Mouse (Mus musculus): Measurements from ENCODE around the gene Smim24. TPM values are rescaled to one million over a fixed set of nuclear protein-coding genes. Genes with fewer than 3 reads are reported as not detected.

Gene Smim24
- polyA plus RNA-seq, 1 experiment: 51.1 TPM

DNA sequence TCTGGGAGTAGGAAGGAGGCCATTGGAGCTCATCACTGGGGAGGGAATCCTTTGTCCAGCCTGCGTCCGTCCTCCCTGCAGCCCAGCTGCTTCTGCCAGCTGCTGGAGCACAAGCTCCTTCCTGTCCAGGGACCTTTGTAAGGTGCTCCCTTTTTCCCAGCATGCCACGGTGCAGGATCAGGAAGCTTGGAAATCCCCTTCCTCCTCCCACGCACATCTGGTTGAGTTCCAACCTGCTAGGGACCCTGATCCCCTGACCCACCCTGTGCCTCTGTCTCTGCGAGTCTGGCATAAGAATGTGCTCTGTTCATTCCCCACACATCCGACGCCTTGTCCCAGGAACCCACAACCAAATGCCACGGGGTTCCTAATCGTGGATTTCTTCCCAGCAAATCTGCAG, 18.1 kb downstream of the Smim24 start:
- WGBS: 88% methylated on average over 9 of the region's 9 CpGs
- Histone ChIP-seq H3K27ac (ENCODE audit: control insufficient read depth, insufficient read depth, low read length) (no peak overlapping the region), H3K36me3 (ENCODE audit: control insufficient read depth, insufficient read depth, low read length) (no peaks in the 10 kb centered on the region), H3K4me1 (replicated peaks; ENCODE audit: control insufficient read depth, insufficient read depth, low read length) (peaks cover 12% of the 10 kb centered on the region), H3K27me3 (ENCODE audit: control insufficient read depth, insufficient read depth, low read length) (no peaks in the 10 kb centered on the region), H3K4me3 (ENCODE audit: control insufficient read depth, insufficient read depth, low read length) (no peak overlapping the region)
- no peak for DNase-seq
- no peak for TF ChIP-seq POLR2A (IDR thresholded peaks at IDR 0.05; ENCODE audit: control insufficient read depth, extremely low read depth, insufficient read depth, low read length, poor library complexity)
- TF ChIP-seq CTCF (IDR thresholded peaks at IDR 0.05; ENCODE audit: borderline replicate concordance, control insufficient read depth, extremely low read depth, insufficient read depth, low read length, poor library complexity): no peak

- Histone ChIP-seq H3K27me3 (ENCODE audit: control insufficient read depth, insufficient read depth, low read length) (no peaks in the 10 kb centered on the region), H3K36me3 (ENCODE audit: control insufficient read depth, insufficient read depth, low read length) (no peaks in the 10 kb centered on the region), H3K4me1 (replicated peaks; ENCODE audit: control insufficient read depth, insufficient read depth, low read length) (peaks cover 12% of the 10 kb centered on the region), H3K27ac (ENCODE audit: control insufficient read depth, insufficient read depth, low read length) (no peak overlapping the region), H3K4me3 (ENCODE audit: control insufficient read depth, insufficient read depth, low read length) (no peak overlapping the region)
- DNase-seq: no peak
- 86% methylated on average over 18 of the region's 18 CpGs for WGBS
- TF ChIP-seq POLR2A (IDR thresholded peaks at IDR 0.05; ENCODE audit: control insufficient read depth, extremely low read depth, insufficient read depth, low read length, poor library complexity): no peak
- no peak for TF ChIP-seq CTCF (IDR thresholded peaks at IDR 0.05; ENCODE audit: borderline replicate concordance, control insufficient read depth, extremely low read depth, insufficient read depth, low read length, poor library complexity)
Measured at GRCm38 (mm10) chr10:81411471-81412400, 18.9 kb downstream of the Smim24 start.

DNA sequence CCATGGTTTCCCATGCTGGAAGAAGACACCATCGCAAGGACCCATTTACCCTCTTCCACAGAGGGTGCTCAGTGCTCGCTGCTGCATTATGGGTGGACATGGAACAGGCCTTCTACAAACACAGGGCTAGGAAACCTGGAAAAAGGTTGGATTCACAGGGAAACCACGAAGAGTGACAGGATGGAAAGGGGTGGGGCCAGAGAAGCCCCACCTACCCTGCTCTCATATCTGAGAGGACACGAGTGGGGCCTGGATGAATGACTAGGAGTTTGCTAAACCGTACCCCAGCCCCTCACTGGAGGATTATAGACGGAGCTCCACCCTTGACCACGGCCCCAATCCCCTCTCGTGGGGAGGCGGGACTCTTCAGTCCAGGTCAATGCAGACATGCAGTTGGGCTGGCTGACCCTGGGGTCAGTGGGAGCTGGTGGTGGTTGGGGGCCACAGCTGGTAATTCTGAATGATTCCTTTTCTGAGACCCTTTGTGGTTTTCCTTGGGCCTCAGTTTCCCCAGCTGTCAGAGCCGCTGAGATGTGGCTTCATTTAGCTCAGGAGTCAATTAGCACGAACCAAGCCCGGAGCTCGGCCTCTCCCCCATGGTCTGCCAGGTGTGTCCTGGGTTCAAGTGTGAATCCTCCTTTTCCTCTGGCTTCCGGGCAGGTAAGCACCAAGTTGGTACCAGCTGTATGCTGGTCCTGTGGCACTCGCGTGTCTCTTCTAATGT, 19.9 kb downstream of the Smim24 start:
- no peak for DNase-seq
- WGBS: 92% methylated on average over 16 of the region's 16 CpGs
- H3K27ac ChIP-seq (ENCODE audit: control insufficient read depth, insufficient read depth, low read length): no peak overlapping the region
- peaks cover 12% of the 10 kb centered on the region for H3K4me1 ChIP-seq (replicated peaks; ENCODE audit: control insufficient read depth, insufficient read depth, low read length)
- no peaks in the 10 kb centered on the region for H3K27me3 ChIP-seq (ENCODE audit: control insufficient read depth, insufficient read depth, low read length)
- no peaks in the 10 kb centered on the region for H3K36me3 ChIP-seq (ENCODE audit: control insufficient read depth, insufficient read depth, low read length)
- TF ChIP-seq CTCF (IDR thresholded peaks at IDR 0.05; ENCODE audit: borderline replicate concordance, control insufficient read depth, extremely low read depth, insufficient read depth, low read length, poor library complexity) (no peak), POLR2A (IDR thresholded peaks at IDR 0.05; ENCODE audit: control insufficient read depth, extremely low read depth, insufficient read depth, low read length, poor library complexity) (no peak)
- H3K4me3 ChIP-seq (ENCODE audit: control insufficient read depth, insufficient read depth, low read length): no peak overlapping the region

DNA sequence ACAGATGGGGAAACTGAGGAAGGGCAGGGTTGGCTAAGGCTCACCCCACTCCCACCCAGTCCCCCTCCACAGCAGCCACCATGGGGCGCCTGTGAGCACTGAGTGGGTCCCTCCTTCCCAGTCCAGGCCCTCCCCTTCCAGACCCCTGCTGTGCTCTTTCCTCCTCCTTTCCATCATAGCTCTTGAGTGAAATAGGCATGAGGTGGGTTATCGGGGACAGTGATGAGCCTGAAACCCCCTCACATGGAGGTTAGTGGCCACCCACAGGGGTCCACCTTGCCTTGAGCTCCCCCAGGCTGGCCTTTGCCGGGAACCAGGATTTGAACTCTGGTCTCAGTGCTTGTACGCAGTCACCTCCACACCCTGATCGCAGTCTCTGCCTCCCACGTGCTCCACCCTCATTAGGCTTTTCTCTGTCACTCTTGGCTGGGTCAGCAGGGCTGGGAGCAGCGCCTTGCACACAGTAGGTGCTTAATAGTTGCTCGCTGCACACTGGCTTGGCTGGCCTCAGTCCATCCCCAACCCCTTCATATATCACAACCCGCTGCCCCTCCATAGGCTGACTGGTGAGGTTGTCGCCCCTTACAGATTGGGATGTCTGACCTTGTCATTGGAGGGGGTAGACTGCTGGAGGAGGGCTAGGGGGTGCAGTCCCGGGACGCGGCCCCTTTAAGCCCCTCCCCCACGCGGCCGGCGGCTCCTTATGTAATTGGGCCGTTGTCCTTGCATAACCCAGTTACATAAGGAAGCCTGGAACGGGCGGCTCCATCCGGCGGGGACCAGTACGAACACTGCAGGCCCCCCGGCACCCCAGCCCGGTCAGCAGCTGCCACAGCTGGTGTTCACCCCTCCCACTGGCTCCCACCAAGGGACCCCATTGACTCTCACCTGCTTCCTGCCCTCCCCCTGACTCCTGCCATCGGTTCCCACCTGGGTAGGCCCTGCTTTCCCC, 20.7 kb downstream of the Smim24 start:
- no peak overlapping the region; the same call in 1 of the 2 replicates for H3K4me3 ChIP-seq (ENCODE audit: control insufficient read depth, insufficient read depth, low read length)
- peaks cover 12% of the 10 kb centered on the region for H3K4me1 ChIP-seq (replicated peaks; ENCODE audit: control insufficient read depth, insufficient read depth, low read length)
- WGBS: 49% methylated on average over 26 of the region's 26 CpGs
- H3K27ac ChIP-seq (ENCODE audit: control insufficient read depth, insufficient read depth, low read length): peak overlapping the region; percentile 57; the same call in 1 of the 2 replicates
- H3K36me3 ChIP-seq (ENCODE audit: control insufficient read depth, insufficient read depth, low read length): no peaks in the 10 kb centered on the region
- no peak for DNase-seq
- no peaks in the 10 kb centered on the region for H3K27me3 ChIP-seq (ENCODE audit: control insufficient read depth, insufficient read depth, low read length)
- no peak for TF ChIP-seq CTCF (IDR thresholded peaks at IDR 0.05; ENCODE audit: borderline replicate concordance, control insufficient read depth, extremely low read depth, insufficient read depth, low read length, poor library complexity)

GRCm38 (mm10) chr10:81414682-81415081, 21.8 kb downstream of the Smim24 start:
- TF ChIP-seq POLR2A (IDR thresholded peaks at IDR 0.05; ENCODE audit: control insufficient read depth, extremely low read depth, insufficient read depth, low read length, poor library complexity) (no peak), CTCF (IDR thresholded peaks at IDR 0.05; ENCODE audit: borderline replicate concordance, control insufficient read depth, extremely low read depth, insufficient read depth, low read length, poor library complexity) (no peak)
- Histone ChIP-seq H3K36me3 (ENCODE audit: control insufficient read depth, insufficient read depth, low read length) (no peaks in the 10 kb centered on the region), H3K27ac (ENCODE audit: control insufficient read depth, insufficient read depth, low read length) (peak overlapping the region; percentile 19), H3K4me3 (ENCODE audit: control insufficient read depth, insufficient read depth, low read length) (no peak overlapping the region), H3K27me3 (ENCODE audit: control insufficient read depth, insufficient read depth, low read length) (no peaks in the 10 kb centered on the region), H3K4me1 (replicated peaks; ENCODE audit: control insufficient read depth, insufficient read depth, low read length) (peaks cover 8% of the 10 kb centered on the region)
- DNase-seq: no peak

DNA sequence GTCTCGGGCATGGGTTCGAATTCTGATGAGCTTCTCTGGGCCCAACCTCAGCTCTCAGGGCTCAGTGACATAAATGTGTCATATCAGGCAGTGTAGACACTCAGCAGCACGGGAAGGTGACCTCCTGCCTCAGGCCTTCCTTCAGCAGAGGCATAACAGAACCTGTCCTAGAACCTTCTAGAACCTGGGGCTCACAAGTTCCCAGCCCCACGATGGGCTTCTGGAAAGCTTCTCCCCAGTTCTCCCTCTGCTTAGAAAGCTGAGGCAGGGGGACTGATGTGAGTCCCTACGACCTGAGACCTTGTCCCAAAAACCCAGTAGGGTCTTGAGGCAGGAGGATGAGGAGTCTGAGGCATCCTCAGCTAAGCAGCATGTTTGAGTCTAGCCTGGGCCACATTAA, 22.3 kb downstream of the Smim24 start:
- H3K27ac ChIP-seq (ENCODE audit: control insufficient read depth, insufficient read depth, low read length): peak overlapping the region; percentile 19; the same call in 1 of the 2 replicates
- no peaks in the 10 kb centered on the region for H3K27me3 ChIP-seq (ENCODE audit: control insufficient read depth, insufficient read depth, low read length)
- TF ChIP-seq CTCF (IDR thresholded peaks at IDR 0.05; ENCODE audit: borderline replicate concordance, control insufficient read depth, extremely low read depth, insufficient read depth, low read length, poor library complexity) (no peak), POLR2A (IDR thresholded peaks at IDR 0.05; ENCODE audit: control insufficient read depth, extremely low read depth, insufficient read depth, low read length, poor library complexity) (no peak)
- whole genome bisulfite sequencing: 88% methylated on average over 5 of the region's 5 CpGs
- no peaks in the 10 kb centered on the region for H3K36me3 ChIP-seq (ENCODE audit: control insufficient read depth, insufficient read depth, low read length)
- no peak for DNase-seq
- H3K4me3 ChIP-seq (ENCODE audit: control insufficient read depth, insufficient read depth, low read length): no peak overlapping the region
- peaks cover 8% of the 10 kb centered on the region for H3K4me1 ChIP-seq (replicated peaks; ENCODE audit: control insufficient read depth, insufficient read depth, low read length)

Data from thymus, adult 2 months (tissue).